Mouse (Mus musculus): ENCODE measurements around the gene Mmd2. TPM values are rescaled to one million over a fixed set of nuclear protein-coding genes. Genes with fewer than 3 reads are reported as not detected.

The Mmd2 gene
- polyA plus RNA-seq, 1 experiment from 2014 or later = 16.4 TPM

DNA sequence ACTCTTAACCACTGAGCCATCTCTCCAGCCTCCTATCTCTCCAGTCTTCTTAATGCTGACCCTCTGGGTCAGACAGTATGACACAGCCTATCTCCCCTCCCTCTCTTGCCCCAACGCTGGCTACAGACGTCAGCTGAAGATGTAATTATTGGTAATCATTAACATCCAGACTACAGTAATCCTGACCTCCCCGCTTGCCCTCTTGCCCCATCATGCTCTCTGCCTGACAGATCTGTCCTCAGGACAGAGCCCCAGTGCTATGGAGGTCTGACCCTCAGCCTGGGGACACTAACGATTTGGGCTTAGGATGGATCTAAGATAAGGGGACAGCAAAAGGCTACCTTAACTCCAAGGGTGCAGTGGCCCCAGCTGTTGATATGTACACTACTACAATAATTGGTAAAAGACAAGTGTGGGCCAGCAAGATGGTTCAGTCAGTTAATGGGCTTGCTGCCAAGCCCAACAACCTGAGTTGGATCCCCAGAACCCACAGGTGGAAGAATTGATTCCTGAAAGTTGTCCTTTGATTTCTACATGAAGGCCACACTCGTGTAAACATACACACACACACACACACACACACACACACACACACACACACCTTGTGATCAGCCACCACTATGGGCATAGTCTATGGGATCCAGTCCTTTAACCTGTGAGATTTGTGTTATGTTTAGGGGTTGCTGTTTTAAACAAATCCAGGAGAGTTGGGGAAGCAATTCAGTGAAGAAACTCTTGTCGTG is 10.8 kb downstream of the Mmd2 start:
- 68% methylated on average over 6 of the region's 6 CpGs for WGBS
- ATAC-seq (ENCODE audit: low FRiP score, low read depth) = no peak
- Histone ChIP-seq H3K4me2 (replicated peaks) (no peak overlapping the region), H3K27ac (no peak overlapping the region), H3K36me3 (no peaks in the 10 kb centered on the region), H3K4me3 (no peak overlapping the region), H3K9ac (no peak overlapping the region), H3K27me3 (replicated peaks) (no peaks in the 10 kb centered on the region), H3K9me3 (no peaks in the 10 kb centered on the region), H3K4me1 (no peaks in the 10 kb centered on the region)

DNA sequence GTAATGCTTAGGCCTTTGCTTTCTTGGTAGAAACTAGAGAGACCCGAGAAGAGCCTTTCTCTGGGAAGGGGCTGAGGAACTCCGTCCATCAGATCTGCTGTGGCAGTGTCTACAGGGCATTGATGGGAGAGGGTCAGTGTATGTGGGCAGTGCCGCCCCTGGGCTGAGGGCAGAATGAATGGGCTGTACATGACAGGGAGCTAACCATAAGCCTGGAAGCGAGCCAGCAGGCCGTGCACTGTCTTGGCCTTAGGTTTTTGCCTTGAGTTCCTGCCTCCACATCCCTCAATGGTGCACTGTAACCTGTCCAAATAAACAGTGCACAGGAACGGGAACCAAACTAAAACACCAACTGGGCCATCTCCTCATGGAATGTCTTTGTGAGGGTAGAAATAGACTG is 11.9 kb downstream of the Mmd2 start:
- no peak for ATAC-seq (ENCODE audit: low FRiP score, low read depth)
- Histone ChIP-seq H3K4me2 (replicated peaks) (no peak overlapping the region), H3K9me3 (no peaks in the 10 kb centered on the region), H3K27ac (no peak overlapping the region), H3K4me3 (no peak overlapping the region), H3K4me1 (no peaks in the 10 kb centered on the region), H3K9ac (no peak overlapping the region), H3K36me3 (no peaks in the 10 kb centered on the region), H3K27me3 (replicated peaks) (no peaks in the 10 kb centered on the region)
- WGBS = 85% methylated on average over 6 of the region's 6 CpGs

DNA sequence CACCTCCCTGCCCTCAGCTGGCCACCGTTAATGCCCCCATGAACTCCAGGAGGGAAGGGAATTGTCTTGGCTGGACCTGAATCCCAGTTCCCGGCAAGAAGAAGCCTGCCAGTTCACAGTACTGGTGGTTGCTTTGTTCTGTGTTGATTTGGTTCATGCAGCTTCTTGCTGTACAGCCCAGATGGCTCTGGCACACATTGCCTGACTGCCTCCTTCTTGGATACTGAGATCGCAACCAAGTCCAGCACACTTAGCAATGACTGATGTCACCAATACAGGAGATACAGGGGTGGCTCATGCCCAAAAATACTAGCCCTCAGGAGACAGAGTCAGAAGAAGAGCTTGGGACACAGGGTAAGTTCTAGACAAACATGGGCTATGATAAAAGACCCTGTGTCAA is 12.9 kb downstream of the Mmd2 start:
- ATAC-seq (ENCODE audit: low FRiP score, low read depth) = no peak
- Histone ChIP-seq H3K36me3 (no peaks in the 10 kb centered on the region), H3K4me2 (replicated peaks) (no peak overlapping the region), H3K9ac (no peak overlapping the region), H3K27ac (no peak overlapping the region), H3K4me3 (no peak overlapping the region), H3K4me1 (no peaks in the 10 kb centered on the region), H3K27me3 (replicated peaks) (no peaks in the 10 kb centered on the region), H3K9me3 (no peaks in the 10 kb centered on the region)
- 85% methylated on average over 3 of the region's 3 CpGs for WGBS

DNA sequence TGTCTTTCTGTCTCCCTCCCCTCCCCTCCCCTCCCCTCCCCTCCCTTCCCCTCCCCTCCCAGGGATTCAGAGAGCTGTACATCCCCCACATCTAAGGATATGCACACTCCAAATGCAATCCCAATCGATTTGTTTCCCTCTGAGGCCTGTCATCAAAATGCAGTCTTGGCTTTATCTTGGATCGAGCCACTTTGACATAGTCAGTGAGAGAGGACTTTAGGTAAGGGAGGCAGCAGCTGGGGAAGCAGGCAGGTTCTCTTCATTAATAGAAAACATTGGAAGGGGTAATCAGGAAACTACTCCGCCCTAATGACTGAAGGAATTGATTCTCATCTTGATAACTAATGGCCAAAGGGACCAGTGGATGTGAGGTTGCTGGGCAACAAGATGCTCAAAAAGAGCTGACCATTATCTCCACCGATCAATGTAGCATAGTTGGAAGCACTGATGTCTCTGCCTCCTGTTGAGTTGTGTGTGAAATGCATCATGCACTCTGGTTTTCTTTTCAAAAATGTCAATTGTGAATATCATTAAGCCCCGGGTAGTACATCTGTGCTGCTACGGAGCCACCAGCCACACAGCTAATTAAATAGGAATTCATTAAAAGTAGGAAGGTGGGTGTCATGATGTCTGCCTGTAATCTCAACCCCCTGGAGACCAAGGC is 17.5 kb downstream of the Mmd2 start:
- Histone ChIP-seq H3K36me3 (no peaks in the 10 kb centered on the region), H3K9ac (no peak overlapping the region), H3K4me1 (peaks cover 10% of the 10 kb centered on the region), H3K4me2 (replicated peaks) (no peak overlapping the region), H3K27ac (no peak overlapping the region), H3K27me3 (replicated peaks) (no peaks in the 10 kb centered on the region), H3K4me3 (no peak overlapping the region), H3K9me3 (no peaks in the 10 kb centered on the region)
- WGBS = 68% methylated on average over 6 of the region's 6 CpGs
- no peak for ATAC-seq (ENCODE audit: low FRiP score, low read depth)

DNA sequence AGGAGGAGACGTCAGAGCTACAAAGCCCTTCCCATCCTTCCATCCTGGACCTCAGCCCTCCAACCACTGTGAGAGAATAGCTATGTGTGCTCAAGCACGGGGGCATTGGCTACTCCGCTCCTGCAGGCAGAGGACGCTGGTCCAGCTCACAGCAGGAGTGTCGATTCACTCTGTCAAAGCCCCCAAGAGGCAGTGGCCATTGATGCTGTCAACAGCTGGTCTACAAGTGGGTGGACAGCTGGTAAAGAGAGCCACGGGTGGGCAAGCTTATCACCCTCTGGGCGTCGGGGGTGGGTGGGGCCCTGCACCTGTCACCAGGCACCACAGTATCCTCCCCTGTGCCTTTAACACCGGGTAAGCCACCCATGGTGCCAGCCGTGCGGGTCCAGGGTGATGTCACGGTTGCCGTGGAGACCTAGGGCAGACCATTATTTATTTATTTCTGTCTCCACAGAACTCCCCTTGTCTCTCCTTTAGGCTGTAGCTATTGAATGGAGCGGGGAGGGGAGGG is 24.9 kb downstream of the Mmd2 start:
- Histone ChIP-seq H3K36me3 (no peaks in the 10 kb centered on the region), H3K4me1 (peaks cover 8% of the 10 kb centered on the region), H3K27ac (peak overlapping the region; percentile 6; the same call in 1 of the 2 replicates), H3K9me3 (no peaks in the 10 kb centered on the region), H3K9ac (no peak overlapping the region), H3K27me3 (replicated peaks) (no peaks in the 10 kb centered on the region), H3K4me3 (no peak overlapping the region), H3K4me2 (replicated peaks) (peak overlapping the region; percentile 36)
- WGBS = 19% methylated on average over 14 of the region's 14 CpGs
- ATAC-seq (ENCODE audit: low FRiP score, low read depth) = peak; percentile 96

DNA sequence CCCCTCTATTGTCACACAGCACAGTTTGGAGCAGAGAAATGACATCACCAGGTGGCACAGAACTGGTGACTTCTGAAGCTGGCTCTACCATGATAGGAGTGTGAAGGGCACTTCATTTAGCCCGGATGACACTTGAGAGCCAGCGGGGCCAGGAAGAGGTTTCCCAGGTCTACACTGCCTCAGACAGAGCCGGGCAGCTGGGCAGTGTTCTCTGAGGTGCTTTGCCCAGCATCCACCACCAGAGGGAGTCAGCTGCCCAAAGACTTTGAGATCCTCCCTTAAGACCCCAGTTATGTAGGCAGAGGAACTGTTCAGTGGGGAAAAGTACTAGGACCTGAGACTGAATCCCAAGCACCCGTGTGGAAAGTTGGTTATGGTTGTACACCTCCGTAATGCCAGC is 27.1 kb downstream of the Mmd2 start:
- 15% methylated on average over 5 of the region's 5 CpGs for WGBS
- Histone ChIP-seq H3K9me3 (0 out of 2 replicates have a peak, but pooled peaks cover 4% of the 10 kb centered on the region), H3K27me3 (replicated peaks) (no peaks in the 10 kb centered on the region), H3K36me3 (no peaks in the 10 kb centered on the region), H3K4me3 (no peak overlapping the region), H3K9ac (no peak overlapping the region), H3K4me1 (peaks cover 8% of the 10 kb centered on the region), H3K4me2 (replicated peaks) (no peak overlapping the region), H3K27ac (no peak overlapping the region)
- ATAC-seq (ENCODE audit: low FRiP score, low read depth) = no peak

DNA sequence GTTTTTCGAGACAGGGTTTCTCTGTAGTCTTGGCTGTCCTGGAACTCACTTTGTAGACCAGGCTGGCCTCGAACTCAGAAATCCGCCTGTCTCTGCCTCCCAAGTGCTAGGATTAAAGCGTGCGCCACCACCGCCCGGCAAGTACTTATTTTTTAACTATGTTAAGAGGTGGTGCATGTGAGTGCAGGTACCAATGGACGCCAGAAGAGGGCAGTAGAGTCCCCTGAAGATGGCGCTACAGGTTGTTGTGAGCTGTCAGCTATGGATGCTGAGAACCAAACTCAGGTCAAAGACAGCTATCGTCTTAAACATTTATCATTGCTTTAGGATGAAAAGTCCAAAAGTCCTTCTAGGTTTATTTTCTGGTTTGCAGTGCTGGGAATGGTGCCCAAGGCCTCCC is 30.4 kb downstream of the Mmd2 start:
- Histone ChIP-seq H3K9ac (no peak overlapping the region), H3K4me3 (no peak overlapping the region), H3K4me1 (peaks cover 2% of the 10 kb centered on the region), H3K9me3 (0 out of 2 replicates have a peak, but pooled peaks cover 4% of the 10 kb centered on the region), H3K27ac (no peak overlapping the region), H3K27me3 (replicated peaks) (no peaks in the 10 kb centered on the region), H3K36me3 (no peaks in the 10 kb centered on the region), H3K4me2 (replicated peaks) (no peak overlapping the region)
- 88% methylated on average over 10 of the region's 10 CpGs for WGBS
- no peak for ATAC-seq (ENCODE audit: low FRiP score, low read depth)

DNA sequence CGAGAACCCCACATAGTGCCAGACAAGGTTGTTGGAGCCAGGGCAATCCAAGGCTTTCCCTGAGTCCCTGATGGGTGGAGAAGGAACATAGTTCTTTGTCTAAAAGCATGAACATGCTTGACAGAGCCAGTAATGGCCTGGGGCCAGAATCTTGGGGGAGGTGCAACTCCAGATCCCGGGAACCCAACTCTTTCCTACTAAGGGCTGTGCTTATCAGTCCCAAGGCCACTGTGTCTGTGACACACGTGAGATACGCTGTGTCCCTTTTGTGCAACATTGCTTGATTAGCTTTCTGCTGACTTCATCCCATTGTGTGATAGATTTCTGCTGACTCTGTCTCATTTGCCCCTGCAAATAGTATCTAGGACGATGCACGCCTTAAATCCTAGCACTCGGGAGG is 31.8 kb downstream of the Mmd2 start:
- no peak overlapping the region for H3K27ac ChIP-seq
- no peak overlapping the region for H3K4me3 ChIP-seq
- H3K4me1 ChIP-seq = no peaks in the 10 kb centered on the region
- 0 out of 2 replicates have a peak, but pooled peaks cover 4% of the 10 kb centered on the region for H3K9me3 ChIP-seq
- 88% methylated on average over 7 of the region's 7 CpGs for WGBS
- no peak overlapping the region for H3K4me2 ChIP-seq (replicated peaks)
- ATAC-seq (ENCODE audit: low FRiP score, low read depth) = no peak
- no peak overlapping the region for H3K9ac ChIP-seq
- no peaks in the 10 kb centered on the region for H3K27me3 ChIP-seq (replicated peaks)
- no peaks in the 10 kb centered on the region for H3K36me3 ChIP-seq

DNA sequence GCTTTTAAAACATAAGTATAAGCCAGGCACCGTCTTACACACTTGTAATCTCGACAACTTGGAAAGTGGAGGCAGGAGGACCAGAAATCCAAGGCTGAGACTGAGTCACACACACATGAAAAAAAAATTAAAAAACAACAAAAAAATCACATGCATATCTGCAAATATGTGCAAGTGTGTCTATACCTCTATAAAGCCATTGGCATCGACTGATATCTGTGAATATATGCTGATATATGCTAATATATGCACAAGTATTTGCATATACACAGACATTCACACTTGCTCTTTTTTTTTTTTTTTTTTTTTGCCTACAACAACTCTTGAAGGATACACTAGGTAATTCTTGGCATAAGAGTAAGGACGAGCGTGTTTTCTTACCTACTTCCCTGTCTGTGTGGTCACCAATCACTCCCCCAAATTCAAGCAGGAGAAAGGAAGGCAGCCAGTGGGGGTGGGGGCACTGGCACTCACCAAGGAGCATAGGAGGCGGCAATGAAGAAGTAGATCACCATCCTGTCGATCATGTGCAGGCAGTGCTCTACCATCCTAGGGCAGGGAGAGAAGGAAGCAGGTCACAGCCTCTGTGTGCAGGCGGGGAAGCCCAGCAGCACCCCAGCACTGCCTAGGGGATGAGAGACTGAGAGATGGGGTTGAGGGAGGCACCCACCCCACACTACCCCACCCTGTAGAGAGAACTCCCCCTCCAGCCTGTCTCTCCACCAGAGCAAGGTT is 34.1 kb downstream of the Mmd2 start:
- Histone ChIP-seq H3K27ac (no peak overlapping the region), H3K4me1 (no peaks in the 10 kb centered on the region), H3K9ac (no peak overlapping the region), H3K4me2 (replicated peaks) (no peak overlapping the region), H3K9me3 (0 out of 2 replicates have a peak, but pooled peaks cover 4% of the 10 kb centered on the region), H3K27me3 (replicated peaks) (no peaks in the 10 kb centered on the region), H3K36me3 (no peaks in the 10 kb centered on the region), H3K4me3 (no peak overlapping the region)
- no peak for ATAC-seq (ENCODE audit: low FRiP score, low read depth)
- 80% methylated on average over 8 of the region's 8 CpGs for WGBS

DNA sequence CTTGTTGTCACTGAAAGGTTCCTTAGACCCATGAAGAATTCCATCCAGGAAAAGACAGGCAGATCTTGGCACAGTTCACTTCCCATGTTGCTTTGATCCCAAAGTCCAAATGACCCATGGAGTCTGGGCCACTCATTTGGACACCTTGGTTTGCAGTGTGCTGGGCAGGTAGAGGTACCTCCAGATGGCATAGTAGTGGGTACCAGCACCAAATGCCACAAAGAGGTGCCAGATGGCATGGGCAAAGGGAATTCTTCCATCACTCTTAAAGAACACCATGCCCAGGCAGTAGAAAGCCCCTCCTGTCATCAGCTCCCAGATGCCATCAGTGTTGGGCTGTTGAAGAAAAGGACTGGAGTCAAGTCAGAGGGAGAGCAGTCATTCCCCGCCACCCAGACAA is 44.0 kb downstream of the Mmd2 start:
- no peak overlapping the region for H3K9ac ChIP-seq
- H3K36me3 ChIP-seq = peaks cover 8% of the 10 kb centered on the region; the same call in 1 of the 2 replicates
- H3K4me1 ChIP-seq = no peaks in the 10 kb centered on the region
- ATAC-seq (ENCODE audit: low FRiP score, low read depth) = no peak
- WGBS = 100% methylated on average over 1 of the region's 1 CpGs
- H3K9me3 ChIP-seq = 0 out of 2 replicates have a peak, but pooled peaks cover 13% of the 10 kb centered on the region
- H3K4me3 ChIP-seq = no peak overlapping the region
- H3K27ac ChIP-seq = no peak overlapping the region
- H3K4me2 ChIP-seq (replicated peaks) = no peak overlapping the region
- H3K27me3 ChIP-seq (replicated peaks) = no peaks in the 10 kb centered on the region

DNA sequence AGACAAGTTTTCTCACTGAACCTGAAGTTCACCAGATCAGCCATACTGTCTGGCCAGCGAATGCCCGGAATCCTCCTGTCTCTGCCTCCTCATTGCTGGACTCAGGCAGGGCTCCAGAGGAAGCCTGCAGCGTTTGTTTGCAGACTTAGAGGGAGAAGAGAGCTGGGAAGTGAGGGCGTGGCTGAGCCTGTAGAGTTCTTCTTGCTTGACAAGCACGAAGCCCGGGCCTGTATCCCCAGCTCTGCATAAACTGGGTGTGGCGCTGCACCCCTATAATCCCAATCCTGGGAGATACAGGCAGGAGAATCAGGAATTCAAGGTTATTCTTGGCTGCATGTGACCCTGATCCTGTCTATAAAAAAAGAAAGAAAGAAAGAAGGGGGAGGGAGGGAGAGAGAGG is 48.3 kb downstream of the Mmd2 start:
- Histone ChIP-seq H3K27ac (no peak overlapping the region), H3K27me3 (replicated peaks) (no peaks in the 10 kb centered on the region), H3K9ac (no peak overlapping the region), H3K9me3 (no peaks in the 10 kb centered on the region), H3K36me3 (no peaks in the 10 kb centered on the region), H3K4me2 (replicated peaks) (no peak overlapping the region), H3K4me1 (no peaks in the 10 kb centered on the region), H3K4me3 (no peak overlapping the region)
- WGBS = 62% methylated on average over 7 of the region's 7 CpGs
- ATAC-seq (ENCODE audit: low FRiP score, low read depth) = no peak

DNA sequence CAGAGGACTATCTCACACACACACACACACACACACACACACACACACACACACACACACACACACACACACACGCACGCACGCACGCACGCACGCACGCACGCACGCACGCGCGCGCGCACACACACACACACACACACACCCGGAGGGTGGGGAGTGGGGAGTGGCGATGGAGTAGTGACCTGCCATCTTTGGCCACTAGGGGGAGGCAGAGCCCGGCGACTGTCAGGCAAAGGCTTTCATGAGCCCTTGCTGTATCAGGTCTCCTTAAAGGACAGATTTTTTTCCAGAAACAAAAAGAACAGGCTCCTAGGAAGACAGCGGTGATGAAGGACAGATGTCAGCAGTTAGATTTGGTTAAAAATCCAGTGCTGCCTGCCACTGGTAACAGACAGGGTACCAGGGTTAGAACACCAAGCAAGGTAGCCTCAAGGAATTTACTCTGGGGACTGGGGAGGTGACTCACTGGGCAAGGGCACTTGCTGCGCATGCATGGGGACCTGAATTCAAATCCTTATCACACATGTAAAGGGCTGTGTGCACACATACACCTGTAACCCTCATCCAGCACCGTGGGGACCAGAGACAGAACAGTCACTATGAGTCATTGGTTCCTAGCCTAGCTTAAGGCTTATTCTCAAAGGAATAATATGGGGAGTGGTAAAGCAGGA is 51.1 kb downstream of the Mmd2 start:
- Histone ChIP-seq H3K4me1 (no peaks in the 10 kb centered on the region), H3K9ac (no peak overlapping the region), H3K36me3 (no peaks in the 10 kb centered on the region), H3K4me2 (replicated peaks) (peak overlapping the region; percentile 34; the same call in 1 of the 2 replicates), H3K4me3 (no peak overlapping the region), H3K27me3 (replicated peaks) (no peaks in the 10 kb centered on the region), H3K9me3 (no peaks in the 10 kb centered on the region), H3K27ac (no peak overlapping the region)
- peak; percentile 72 for ATAC-seq (ENCODE audit: low FRiP score, low read depth)
- 26% methylated on average over 16 of the region's 21 CpGs for WGBS
